Mouse (Mus musculus) testis, adult 2 months (tissue): Measurements from ENCODE around the gene Gm20388. TPM values are rescaled to one million over a fixed set of nuclear protein-coding genes. Genes with fewer than 3 reads are reported as not detected.

Experiments used
- H3K27ac ChIP-seq: fragments of 200-500 bp; 2 replicates; pipeline ENCODE4 v1.5.1; 2012; ENCODE audit warnings: low read depth, low read length; ENCODE audit not compliant: control insufficient read depth, insufficient read depth
- H3K27me3 ChIP-seq: fragments of 200-500 bp; 2 replicates; pipeline ENCODE4 v1.6.1; 2012; ENCODE audit warnings: mild to moderate bottlenecking, low read length, moderate library complexity; ENCODE audit not compliant: control insufficient read depth, insufficient read depth
- H3K36me3 ChIP-seq: fragments of 200-500 bp; 2 replicates; pipeline ENCODE4 v1.6.1; 2012; ENCODE audit warnings: mild to moderate bottlenecking, low read length; ENCODE audit not compliant: control insufficient read depth, insufficient read depth
- H3K4me1 ChIP-seq: fragments of 200-500 bp; 2 replicates; pipeline ENCODE4 v1.6.1; 2012; ENCODE audit warnings: low read length; ENCODE audit not compliant: control insufficient read depth, insufficient read depth
- H3K4me3 ChIP-seq: fragments of 200-500 bp; 2 replicates; pipeline ENCODE4 v1.5.1; 2012; ENCODE audit warnings: low read depth, mild to moderate bottlenecking, low read length, moderate library complexity, mixed read lengths; ENCODE audit not compliant: control insufficient read depth
- CTCF ChIP-seq: fragments of 200-500 bp; IDR thresholded peaks from 2 replicates; pipeline ENCODE4 v1.5.1; 2012; ENCODE audit warnings: low read depth, mild to moderate bottlenecking, inconsistent platforms, low read length, moderate library complexity; ENCODE audit not compliant: control insufficient read depth, insufficient read depth, insufficient replicate concordance
- POLR2A ChIP-seq: fragments of 200-500 bp; IDR thresholded peaks from 2 replicates; pipeline ENCODE4 v1.6.1; 2012; ENCODE audit warnings: low read depth, mild to moderate bottlenecking, inconsistent platforms, low read length, moderate library complexity; ENCODE audit not compliant: control insufficient read depth
- polyA plus RNA-seq: library from polyadenylated mRNA; depleted of rRNA; stranded (reverse); fragments of >200 nt; gene quantifications from 2 replicates; pipeline ENCODE4 v1.2.3, GENCODE M21; 2012

Gene Gm20388
- polyA plus RNA-seq, 1 experiment: 5.6 TPM

DNA sequence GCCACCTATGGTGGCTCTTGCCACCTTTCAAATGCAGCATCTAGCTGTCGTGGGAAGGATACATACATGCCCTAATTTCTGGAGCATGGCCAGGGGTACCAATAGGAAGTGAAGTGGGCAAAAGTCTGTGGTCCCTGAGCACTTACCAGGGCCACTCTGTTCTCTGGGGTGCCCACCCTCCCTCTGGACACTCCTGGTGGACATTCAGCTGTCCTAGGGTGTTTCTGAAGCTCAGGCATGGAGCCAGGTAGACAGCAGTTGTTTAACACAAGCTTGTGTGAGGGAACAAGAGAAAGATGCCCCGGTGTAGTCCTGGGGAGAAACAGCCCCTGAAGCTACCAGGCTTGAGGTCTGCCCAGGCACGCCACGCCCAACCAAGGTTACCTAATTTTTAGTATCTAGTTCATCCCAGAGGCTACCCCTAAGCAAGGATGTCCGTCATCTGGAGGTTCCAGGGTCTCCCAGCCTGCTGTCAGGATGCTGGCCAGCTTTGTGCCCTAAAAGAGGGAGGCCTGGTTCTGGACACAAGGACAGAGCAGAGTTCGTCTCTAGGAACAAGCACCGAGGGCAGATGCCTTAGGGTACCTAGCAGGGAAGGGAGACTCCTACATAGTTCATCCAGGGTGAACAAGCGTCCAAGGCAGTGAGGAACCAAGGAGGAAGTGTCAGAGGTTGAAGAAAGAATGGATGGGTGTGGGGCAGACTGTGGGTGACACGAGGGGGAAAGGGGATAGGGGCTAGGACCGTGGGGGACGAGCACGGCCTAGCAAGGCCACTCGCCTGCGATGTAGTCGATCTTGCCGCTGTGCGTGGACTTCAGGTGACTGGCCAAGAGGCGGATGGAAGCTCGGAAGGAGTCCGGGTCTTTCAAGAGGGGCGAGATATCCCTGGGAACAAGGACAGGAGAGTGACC, 2665.3 kb downstream of the Gm20388 start:
- TF ChIP-seq CTCF: no peak
- TF ChIP-seq POLR2A: no peak
- H3K27ac ChIP-seq: peak overlapping the region; percentile 73
- no peaks in the 10 kb centered on the region for H3K27me3 ChIP-seq
- peaks cover 12% of the 10 kb centered on the region for H3K4me1 ChIP-seq
- no peaks in the 10 kb centered on the region for H3K36me3 ChIP-seq
- peak overlapping the region; percentile 94 for H3K4me3 ChIP-seq

DNA sequence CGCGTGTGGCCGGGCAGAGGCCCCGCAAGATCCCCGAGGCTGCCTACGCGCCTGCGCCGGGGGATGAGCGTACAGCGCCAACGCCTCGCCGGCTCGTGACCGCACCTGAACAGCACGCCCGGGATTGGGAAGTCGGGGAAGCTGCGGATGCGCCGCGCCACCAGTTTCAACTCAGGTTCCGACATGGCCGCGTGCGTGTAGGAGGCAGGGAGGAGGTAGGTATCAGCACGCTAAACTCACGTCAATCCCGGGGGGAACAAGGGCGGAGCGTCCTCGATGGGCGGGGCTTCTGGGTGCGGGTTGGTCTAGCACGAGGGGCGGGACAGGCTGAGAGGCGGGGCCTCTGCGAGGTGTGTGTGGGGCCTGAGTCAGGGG, 2666.0 kb downstream of the Gm20388 start, which contains the start of gene Aprt:
Gene Aprt (minus strand): TSS at position 262 of the 375 bp plus-strand sequence.
- no peaks in the 10 kb centered on the region for H3K36me3 ChIP-seq
- peak; percentile 70 for TF ChIP-seq POLR2A
- TF ChIP-seq CTCF: no peak
- no peaks in the 10 kb centered on the region for H3K27me3 ChIP-seq
- H3K4me3 ChIP-seq: peak within 1 kb of the TSS; percentile 94
- peak within 1 kb of the TSS; percentile 73 for H3K27ac ChIP-seq
- H3K4me1 ChIP-seq: peaks cover 12% of the 10 kb centered on the region

DNA sequence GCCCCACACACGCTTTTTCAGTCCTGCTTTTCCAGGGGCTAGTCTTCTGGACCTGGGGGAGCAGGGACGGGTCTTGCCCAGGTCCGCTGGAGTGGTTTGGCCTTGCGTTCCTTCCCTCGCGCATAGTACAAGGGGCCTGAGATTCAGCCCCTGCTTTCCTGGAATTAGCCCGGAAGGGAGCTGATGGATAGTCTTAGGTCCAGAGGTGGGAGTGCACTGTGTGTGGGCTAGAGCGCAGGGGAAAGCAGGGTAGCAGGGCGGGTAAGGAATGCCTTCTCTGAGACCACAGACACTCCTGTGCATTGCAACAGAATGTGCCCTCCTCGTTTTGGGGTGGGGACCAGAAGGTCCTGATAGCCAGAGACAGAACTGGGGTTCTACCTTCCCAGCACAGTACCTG, 2666.5 kb downstream of the Gm20388 start:
- H3K4me3 ChIP-seq: peak overlapping the region; percentile 94
- no peak overlapping the region for H3K27ac ChIP-seq
- no peaks in the 10 kb centered on the region for H3K27me3 ChIP-seq
- no peaks in the 10 kb centered on the region for H3K36me3 ChIP-seq
- TF ChIP-seq POLR2A (no peak), CTCF (no peak)
- peaks cover 12% of the 10 kb centered on the region for H3K4me1 ChIP-seq

DNA sequence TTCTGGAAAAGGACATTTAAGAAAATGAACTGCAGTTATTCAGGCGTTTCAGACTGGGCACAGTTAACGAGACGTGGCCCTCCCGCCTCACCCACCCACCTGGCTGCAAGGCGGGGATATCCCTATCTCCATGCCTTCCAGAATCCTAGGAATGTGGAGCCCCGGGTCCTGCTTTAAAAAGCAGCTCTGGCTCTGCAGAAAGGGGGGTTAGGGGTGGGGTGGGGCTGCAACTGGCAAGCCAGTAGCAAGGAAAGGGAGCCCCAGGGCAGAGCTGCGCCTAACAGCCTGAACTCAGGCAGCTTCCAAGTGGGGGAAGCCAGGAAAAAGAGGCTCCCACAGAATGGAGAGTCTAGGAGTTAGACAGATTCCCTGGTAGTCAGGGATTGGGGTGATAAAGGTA, 2668.6 kb downstream of the Gm20388 start:
- Histone ChIP-seq H3K27me3 (no peaks in the 10 kb centered on the region), H3K36me3 (no peaks in the 10 kb centered on the region), H3K4me3 (no peak overlapping the region), H3K27ac (no peak overlapping the region), H3K4me1 (peaks cover 14% of the 10 kb centered on the region)
- TF ChIP-seq POLR2A: no peak
- TF ChIP-seq CTCF: no peak

DNA sequence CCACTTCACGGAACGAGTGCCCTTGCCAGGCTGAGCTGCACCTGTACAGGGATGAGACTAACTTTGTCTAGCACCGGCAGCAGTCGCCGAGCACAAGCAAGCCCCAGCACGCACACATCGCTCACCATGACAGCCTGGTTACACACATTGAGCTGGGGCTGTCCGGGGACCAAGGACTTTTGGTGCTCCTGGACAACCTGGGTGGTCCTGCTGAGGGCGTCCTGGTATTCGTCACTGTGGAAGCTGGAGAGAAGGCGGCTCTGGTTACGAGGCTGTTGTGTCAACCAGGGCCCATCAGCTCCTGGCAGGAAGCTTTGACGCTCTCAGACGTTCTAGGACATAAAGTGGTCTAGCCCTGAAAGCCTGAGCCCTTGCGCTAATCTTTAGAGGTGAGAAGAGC, 2670.3 kb downstream of the Gm20388 start:
- no peak overlapping the region for H3K4me3 ChIP-seq
- H3K27me3 ChIP-seq: no peaks in the 10 kb centered on the region
- no peaks in the 10 kb centered on the region for H3K36me3 ChIP-seq
- H3K4me1 ChIP-seq: peaks cover 10% of the 10 kb centered on the region
- H3K27ac ChIP-seq: no peak overlapping the region
- TF ChIP-seq CTCF (no peak), POLR2A (no peak)

DNA sequence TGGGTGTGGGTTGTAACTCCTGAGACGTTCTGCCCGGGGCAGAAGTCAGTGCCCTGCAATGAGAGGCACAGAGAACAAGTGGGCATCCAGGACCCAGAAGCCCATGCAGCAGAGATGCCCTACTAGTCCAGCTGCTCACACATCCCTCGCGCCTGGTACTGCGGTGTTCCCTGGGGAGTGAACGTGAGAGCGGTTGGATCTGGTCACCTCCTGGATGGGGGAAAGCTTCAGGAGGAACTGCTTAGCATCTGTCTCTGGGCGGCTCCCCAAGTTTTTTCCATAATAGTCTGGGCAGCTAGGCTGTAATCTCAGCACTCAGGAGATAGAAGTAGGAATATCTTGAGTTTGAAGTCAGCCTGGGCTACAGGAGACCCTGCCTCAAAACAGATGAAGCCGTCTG, 2674.3 kb downstream of the Gm20388 start:
- no peak overlapping the region for H3K4me3 ChIP-seq
- no peaks in the 10 kb centered on the region for H3K27me3 ChIP-seq
- peaks cover 5% of the 10 kb centered on the region for H3K4me1 ChIP-seq
- H3K27ac ChIP-seq: no peak overlapping the region
- H3K36me3 ChIP-seq: no peaks in the 10 kb centered on the region
- TF ChIP-seq CTCF (no peak), POLR2A (no peak)

DNA sequence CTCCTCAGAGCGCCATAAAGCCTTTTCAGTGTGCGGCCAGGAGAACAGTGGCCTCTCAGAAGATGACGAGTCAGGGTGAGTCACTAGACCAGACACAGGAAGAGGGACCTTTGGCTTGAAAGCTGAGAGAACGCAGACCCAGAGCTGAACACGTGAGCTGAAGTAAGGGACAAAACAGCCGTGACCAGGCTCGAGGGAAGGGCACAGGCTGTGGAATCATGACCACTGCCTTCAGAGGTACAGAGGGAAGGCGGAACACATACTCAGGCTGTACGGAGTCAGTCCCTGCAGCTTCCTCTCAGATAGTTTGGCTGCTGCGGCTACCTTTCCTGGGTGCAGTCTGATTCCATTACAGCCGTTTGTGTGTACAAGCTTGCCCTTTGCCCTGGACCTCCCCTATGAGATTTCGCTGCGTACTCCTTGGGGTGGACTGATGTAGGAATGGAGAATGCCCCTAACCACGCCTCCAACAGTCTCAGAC, 2674.8 kb downstream of the Gm20388 start:
- Histone ChIP-seq H3K4me1 (peaks cover 5% of the 10 kb centered on the region), H3K27me3 (no peaks in the 10 kb centered on the region), H3K4me3 (no peak overlapping the region), H3K36me3 (no peaks in the 10 kb centered on the region), H3K27ac (no peak overlapping the region)
- TF ChIP-seq CTCF (no peak), POLR2A (no peak)
